Mouse (Mus musculus): ENCODE results near the gene Htr2b. TPM values are rescaled to one million over a fixed set of nuclear protein-coding genes. Genes with fewer than 3 reads are reported as not detected.

Htr2b gene
- polyA plus RNA-seq, 1 experiment = not detected

GRCm38 (mm10) chr1:86064271-86064991 is 47.3 kb downstream of the Htr2b start, which contains the start of gene Psmd1:
Psmd1 (plus strand) TSS chr1:86064387.
- under 1% methylated on average over 47 of the region's 47 CpGs for WGBS
- H3K27ac ChIP-seq (ENCODE audit: control insufficient read depth, insufficient read depth, low read depth, low read length, poor library complexity) = peak within 1 kb of the TSS; percentile 78
- H3K4me1 ChIP-seq (ENCODE audit: control insufficient read depth, insufficient read depth, low read length) = peaks cover 3% of the 10 kb centered on the region; the same call in 1 of the 2 replicates
- TF ChIP-seq POLR2A (IDR thresholded peaks at IDR 0.05; ENCODE audit: borderline replicate concordance, control insufficient read depth, low read depth, low read length) = peak; percentile 78; the same call in 1 of the 2 replicates
- TF ChIP-seq CTCF (IDR thresholded peaks at IDR 0.05; ENCODE audit: control insufficient read depth, insufficient read depth, low read length) = peak; percentile 86
- peak within 1 kb of the TSS; percentile 99 for H3K4me3 ChIP-seq (replicated peaks; ENCODE audit: control insufficient read depth, low read depth, low read length)

GRCm38 (mm10) chr1:86062523-86062922 is 49.2 kb downstream of the Htr2b start:
- WGBS = 69% methylated on average over 6 of the region's 6 CpGs
- Histone ChIP-seq H3K4me3 (replicated peaks; ENCODE audit: control insufficient read depth, low read depth, low read length) (no peak overlapping the region), H3K4me1 (ENCODE audit: control insufficient read depth, insufficient read depth, low read length) (peaks cover 3% of the 10 kb centered on the region; the same call in 1 of the 2 replicates), H3K27ac (ENCODE audit: control insufficient read depth, insufficient read depth, low read depth, low read length, poor library complexity) (no peak overlapping the region)
- TF ChIP-seq CTCF (IDR thresholded peaks at IDR 0.05; ENCODE audit: control insufficient read depth, insufficient read depth, low read length) (no peak), POLR2A (IDR thresholded peaks at IDR 0.05; ENCODE audit: borderline replicate concordance, control insufficient read depth, low read depth, low read length) (no peak)

GRCm38 (mm10) chr1:86058856-86059769 is 52.7 kb downstream of the Htr2b start:
- H3K4me1 ChIP-seq (ENCODE audit: control insufficient read depth, insufficient read depth, low read length) = no peaks in the 10 kb centered on the region; the same call in 1 of the 2 replicates
- H3K4me3 ChIP-seq (replicated peaks; ENCODE audit: control insufficient read depth, low read depth, low read length) = peak overlapping the region; percentile 41
- 13% methylated on average over 21 of the region's 21 CpGs for WGBS
- no peak overlapping the region for H3K27ac ChIP-seq (ENCODE audit: control insufficient read depth, insufficient read depth, low read depth, low read length, poor library complexity)
- TF ChIP-seq POLR2A (IDR thresholded peaks at IDR 0.05; ENCODE audit: borderline replicate concordance, control insufficient read depth, low read depth, low read length) (no peak), CTCF (IDR thresholded peaks at IDR 0.05; ENCODE audit: control insufficient read depth, insufficient read depth, low read length) (peak; percentile 88)

GRCm38 (mm10) chr1:86056284-86056683 is 55.5 kb downstream of the Htr2b start:
- Histone ChIP-seq H3K4me1 (ENCODE audit: control insufficient read depth, insufficient read depth, low read length) (no peaks in the 10 kb centered on the region; the same call in 1 of the 2 replicates), H3K4me3 (replicated peaks; ENCODE audit: control insufficient read depth, low read depth, low read length) (no peak overlapping the region), H3K27ac (ENCODE audit: control insufficient read depth, insufficient read depth, low read depth, low read length, poor library complexity) (no peak overlapping the region)
- WGBS = 82% methylated on average over 4 of the region's 4 CpGs
- no peak for TF ChIP-seq CTCF (IDR thresholded peaks at IDR 0.05; ENCODE audit: control insufficient read depth, insufficient read depth, low read length)
- no peak for TF ChIP-seq POLR2A (IDR thresholded peaks at IDR 0.05; ENCODE audit: borderline replicate concordance, control insufficient read depth, low read depth, low read length)

GRCm38 (mm10) chr1:86054943-86055342 is 56.8 kb downstream of the Htr2b start:
- Histone ChIP-seq H3K4me3 (replicated peaks; ENCODE audit: control insufficient read depth, low read depth, low read length) (no peak overlapping the region), H3K4me1 (ENCODE audit: control insufficient read depth, insufficient read depth, low read length) (no peaks in the 10 kb centered on the region; the same call in 1 of the 2 replicates), H3K27ac (ENCODE audit: control insufficient read depth, insufficient read depth, low read depth, low read length, poor library complexity) (no peak overlapping the region)
- no peak for TF ChIP-seq POLR2A (IDR thresholded peaks at IDR 0.05; ENCODE audit: borderline replicate concordance, control insufficient read depth, low read depth, low read length)
- no peak for TF ChIP-seq CTCF (IDR thresholded peaks at IDR 0.05; ENCODE audit: control insufficient read depth, insufficient read depth, low read length)
- WGBS = 30% methylated on average over 3 of the region's 3 CpGs

GRCm38 (mm10) chr1:86053198-86053921 is 58.4 kb downstream of the Htr2b start:
- TF ChIP-seq POLR2A (IDR thresholded peaks at IDR 0.05; ENCODE audit: borderline replicate concordance, control insufficient read depth, low read depth, low read length) (no peak), CTCF (IDR thresholded peaks at IDR 0.05; ENCODE audit: control insufficient read depth, insufficient read depth, low read length) (no peak)
- Histone ChIP-seq H3K4me1 (ENCODE audit: control insufficient read depth, insufficient read depth, low read length) (no peaks in the 10 kb centered on the region), H3K27ac (ENCODE audit: control insufficient read depth, insufficient read depth, low read depth, low read length, poor library complexity) (no peak overlapping the region), H3K4me3 (replicated peaks; ENCODE audit: control insufficient read depth, low read depth, low read length) (no peak overlapping the region)
- WGBS = 82% methylated on average over 12 of the region's 12 CpGs

Other genes starting within 250 kb of the Htr2b start
- gene Itm2c, start 217.7 kb downstream of the Htr2b start, polyA plus RNA-seq (2011; ENCODE audit: insufficient read depth, insufficient read length, low replicate concordance, missing spikeins) = 10.8 and 17.6 TPM in 2 replicates
- not detected in 2 replicates for gene 4933407L21Rik, start 183.5 kb downstream of the Htr2b start, polyA plus RNA-seq (2011; ENCODE audit: insufficient read depth, insufficient read length, low replicate concordance, missing spikeins)
- gene Gpr55, start 151.0 kb downstream of the Htr2b start, polyA plus RNA-seq (2011; ENCODE audit: insufficient read depth, insufficient read length, low replicate concordance, missing spikeins) = 0.25 TPM in 1 of 2 replicates, not detected in the other
- gene Spata3, start 95.2 kb downstream of the Htr2b start, polyA plus RNA-seq (2011; ENCODE audit: insufficient read depth, insufficient read length, low replicate concordance, missing spikeins) = not detected in 2 replicates
- gene 2810459M11Rik, start 66.1 kb downstream of the Htr2b start, polyA plus RNA-seq (2011; ENCODE audit: insufficient read depth, insufficient read length, low replicate concordance, missing spikeins) = not detected in 2 replicates
- 26.6 and 36.4 TPM in 2 replicates for gene Psmd1, start 47.6 kb downstream of the Htr2b start, polyA plus RNA-seq (2011; ENCODE audit: insufficient read depth, insufficient read length, low replicate concordance, missing spikeins)
- 6.9 and 9.7 TPM in 2 replicates for gene Gm21972, start 21.7 kb upstream of the Htr2b start, polyA plus RNA-seq (2011; ENCODE audit: insufficient read depth, insufficient read length, low replicate concordance, missing spikeins)
- 8.5 and 9.6 TPM in 2 replicates for gene Armc9, start 42.8 kb upstream of the Htr2b start, polyA plus RNA-seq (2011; ENCODE audit: insufficient read depth, insufficient read length, low replicate concordance, missing spikeins)
- gene B3gnt7, start 190.9 kb upstream of the Htr2b start, polyA plus RNA-seq (2011; ENCODE audit: insufficient read depth, insufficient read length, low replicate concordance, missing spikeins) = 0.63 and 2.4 TPM in 2 replicates
- gene Ncl, start 247.4 kb upstream of the Htr2b start, polyA plus RNA-seq (2011; ENCODE audit: insufficient read depth, insufficient read length, low replicate concordance, missing spikeins) = 330 and 503 TPM in 2 replicates

Measured in bone marrow, adult 2 months (tissue).